Mouse (Mus musculus) ES-Bruce4 (cell line): ENCODE measurements at regions not wholly inside any gene's neighbourhood (a gene's known extent, or its start where the extent isn't known, plus 50 kb on each side); places are given as distances from the start of the nearest gene placed in this dataset.
"Not testable (repeated sequence)": the region's sequence is repeated elsewhere in the genome, so short reads cannot be mapped to it uniquely, and the experiment has no call there.

Source experiments
- CTCF ChIP-seq: IDR thresholded peaks from one replicate; pipeline ENCODE4 v1.8.1; 2011; ENCODE audit warnings: low read depth, low read length
- POLR2A ChIP-seq: IDR thresholded peaks from one replicate; pipeline ENCODE4 v1.8.1; 2011; ENCODE audit warnings: low read length; ENCODE audit not compliant: insufficient read depth

DNA sequence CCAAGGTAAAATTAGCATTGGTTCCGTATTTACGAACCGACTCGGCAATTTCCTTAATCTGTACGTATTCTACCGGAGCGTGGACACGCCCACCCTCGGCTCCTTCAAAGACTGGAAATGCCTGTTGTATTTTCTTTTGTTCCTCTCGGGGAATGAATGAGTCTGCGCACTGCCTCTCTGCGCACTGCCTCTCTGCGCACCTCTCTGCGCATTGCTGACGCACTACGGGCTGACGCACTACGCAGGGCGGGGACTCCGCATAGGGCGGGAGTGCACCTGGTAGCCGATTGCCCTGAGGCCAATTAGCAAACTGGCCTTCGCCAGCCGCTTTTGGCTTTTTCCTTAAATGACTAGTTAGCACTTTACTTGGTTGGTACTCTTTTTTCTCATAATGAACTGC lies 239.4 kb upstream of the Podxl start:
- not testable (repeated sequence) for TF ChIP-seq POLR2A, CTCF
